Mouse (Mus musculus) cerebellum, adult 2 months (tissue): Measurements from ENCODE around the gene Tmem216.

Experiments used
- CTCF ChIP-seq: fragments of 200-500 bp; IDR thresholded peaks from 2 replicates; pipeline ENCODE4 v1.5.1; 2011; ENCODE audit warnings: low read depth, mild to moderate bottlenecking, control low read depth, low read length, moderate library complexity, borderline replicate concordance; ENCODE audit not compliant: insufficient read depth
- POLR2A ChIP-seq: fragments of 200-500 bp; IDR thresholded peaks from 2 replicates; pipeline ENCODE4 v1.6.1; 2011; ENCODE audit warnings: low read length, control low read depth, borderline replicate concordance; ENCODE audit not compliant: insufficient read depth

DNA sequence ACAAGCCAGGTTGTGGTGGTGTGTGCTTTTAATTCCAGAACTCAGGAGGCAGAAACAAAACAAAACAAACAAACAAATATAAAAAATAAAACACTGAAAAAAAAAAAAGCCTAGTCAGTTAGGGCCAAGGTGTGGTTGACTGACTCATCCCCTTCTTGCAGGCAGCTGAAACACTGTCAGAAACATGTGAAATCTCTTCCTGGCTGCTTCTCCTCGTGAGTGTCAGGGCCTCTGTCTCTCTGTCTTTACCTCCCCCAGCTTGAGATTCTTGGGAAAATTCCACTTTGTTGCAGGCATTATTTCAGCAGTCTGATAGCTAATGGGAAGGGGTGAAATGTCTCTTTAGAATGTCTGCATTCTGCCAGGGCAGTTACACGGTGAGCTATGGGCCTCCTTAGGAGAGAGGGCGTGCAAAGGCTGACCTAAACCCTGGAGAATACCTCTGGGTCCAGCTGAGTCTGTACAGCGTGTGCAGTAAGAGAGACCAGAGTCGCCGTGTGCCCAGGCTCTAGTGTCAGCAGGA is 46.3 kb upstream of the Tmem216 start:
- TF ChIP-seq POLR2A, result no peak
- no peak for TF ChIP-seq CTCF
